Mouse (Mus musculus) MEL (cell line): Measurements from ENCODE around the gene Hivep2. TPM values are rescaled to one million over a fixed set of nuclear protein-coding genes. Genes with fewer than 3 reads are reported as not detected.

Experiments used
- DNase-seq: peaks from one replicate; pipeline ENCODE4 v3.0.0; 2011; ENCODE audit warnings: low read depth, low spot score
- H3K27ac ChIP-seq: 2 replicates; pipeline ENCODE4 v1.5.1; 2012; ENCODE audit warnings: low read depth, mild to moderate bottlenecking, control low read depth, low read length, moderate library complexity; ENCODE audit not compliant: control insufficient read depth
- H3K27me3 ChIP-seq, 2 experiments: fragments of 150-350 bp in 1 of 2; sonication (generic) in 1 of 2; 2 replicates each; pipeline ENCODE4 v1.6.1; 2012; ENCODE audit warnings: low read length in 2 of 2, mild to moderate bottlenecking in 2 of 2, improper control_type of control experiment in 1 of 2, moderate library complexity in 1 of 2; ENCODE audit not compliant: insufficient read depth in 2 of 2, control insufficient read depth in 1 of 2
- H3K36me3 ChIP-seq, 2 experiments: 2 replicates each; pipeline ENCODE4 v1.6.1; 2012 to 2014; ENCODE audit warnings: low read length in 2 of 2, improper control_type of control experiment in 1 of 2, inconsistent platforms in 1 of 2, mild to moderate bottlenecking in 1 of 2; ENCODE audit not compliant: insufficient read depth in 2 of 2, control insufficient read depth in 1 of 2
- H3K4me1 ChIP-seq, 2 experiments: fragments of 150-350 bp in 1 of 2; sonication (generic) in 1 of 2; 2 replicates each; pipeline ENCODE4 v1.6.1; 2012; ENCODE audit warnings: low read length in 2 of 2, improper control_type of control experiment in 1 of 2, mild to moderate bottlenecking in 1 of 2; ENCODE audit not compliant: insufficient read depth in 2 of 2, control insufficient read depth in 1 of 2
- H3K4me3 ChIP-seq, 2 experiments: fragments of 150-350 bp in 1 of 2; sonication (generic) in 1 of 2; 2 replicates each; pipeline ENCODE4 v1.5.1; 2012; ENCODE audit warnings: low read depth in 2 of 2, low read length in 2 of 2, mild to moderate bottlenecking in 2 of 2, moderate library complexity in 2 of 2, control low read depth in 1 of 2, improper control_type of control experiment in 1 of 2; ENCODE audit not compliant: control insufficient read depth in 1 of 2, insufficient read depth in 1 of 2
- H3K79me2 ChIP-seq: 2 replicates; pipeline ENCODE4 v1.6.1; 2012; ENCODE audit warnings: mild to moderate bottlenecking, low read length, moderate library complexity; ENCODE audit not compliant: control insufficient read depth, poor library complexity, insufficient read depth
- H3K9ac ChIP-seq: 2 replicates; pipeline ENCODE4 v1.6.1; 2012; ENCODE audit warnings: low read depth, mild to moderate bottlenecking, control low read depth, low read length, moderate library complexity; ENCODE audit not compliant: control insufficient read depth, poor library complexity, severe bottlenecking
- H3K9me3 ChIP-seq: fragments of 150-350 bp; sonication (generic); replicated peaks from 2 replicates; pipeline ENCODE4 v1.6.1; 2012; ENCODE audit warnings: mild to moderate bottlenecking, low read length, improper control_type of control experiment, moderate library complexity; ENCODE audit not compliant: insufficient read depth
- BHLHE40 ChIP-seq: IDR thresholded peaks from 2 replicates; pipeline ENCODE4 v1.6.1; 2012; ENCODE audit warnings: low read depth, mild to moderate bottlenecking, inconsistent platforms, low read length, improper control_type of control experiment, borderline replicate concordance
- CHD2 ChIP-seq: IDR thresholded peaks from 2 replicates; pipeline ENCODE4 v1.6.1; 2011; ENCODE audit warnings: low read length, improper control_type of control experiment
- CTCF ChIP-seq, 3 experiments: IDR thresholded peaks in 2 of 3; conservative IDR thresholded peaks in 1 of 3; 2 replicates each; pipeline ENCODE4 v1.5.1; 2011 to 2012; ENCODE audit warnings: low read length in 3 of 3, low read depth in 2 of 3, mild to moderate bottlenecking in 2 of 3, improper control_type of control experiment in 1 of 3, inconsistent platforms in 1 of 3, mixed read lengths in 1 of 3, moderate library complexity in 1 of 3; ENCODE audit not compliant: control insufficient read depth in 1 of 3, insufficient read depth in 1 of 3, poor library complexity in 1 of 3, severe bottlenecking in 1 of 3
- ELF1 ChIP-seq: IDR thresholded peaks from 2 replicates; pipeline ENCODE4 v1.6.1; 2014; ENCODE audit warnings: low read depth, mild to moderate bottlenecking, inconsistent platforms, low read length, improper control_type of control experiment, moderate library complexity
- EP300 ChIP-seq, 2 experiments: IDR thresholded peaks; 2 replicates each; pipeline ENCODE4 v1.6.1; 2011; ENCODE audit warnings: improper control_type of control experiment in 2 of 2, low read length in 2 of 2, low read depth in 1 of 2, mild to moderate bottlenecking in 1 of 2
- ETS1 ChIP-seq: IDR thresholded peaks from 2 replicates; pipeline ENCODE4 v1.6.1; 2012; ENCODE audit warnings: low read depth, mild to moderate bottlenecking, inconsistent platforms, low read length, improper control_type of control experiment, moderate library complexity
- GABPA ChIP-seq: IDR thresholded peaks from 2 replicates; pipeline ENCODE4 v1.6.1; 2012; ENCODE audit warnings: low read depth, mild to moderate bottlenecking, inconsistent platforms, low read length, improper control_type of control experiment, moderate library complexity
- HCFC1 ChIP-seq: IDR thresholded peaks from 2 replicates; pipeline ENCODE4 v1.6.1; 2012; ENCODE audit warnings: low read depth, mild to moderate bottlenecking, inconsistent platforms, low read length, improper control_type of control experiment, moderate library complexity
- MYC ChIP-seq: IDR thresholded peaks from 2 replicates; pipeline ENCODE4 v1.6.1; 2011; ENCODE audit warnings: low read depth, mild to moderate bottlenecking, low read length, improper control_type of control experiment, moderate library complexity
- NELFE ChIP-seq: IDR thresholded peaks from 2 replicates; pipeline ENCODE4 v1.6.1; 2011; ENCODE audit warnings: low read depth, low read length, improper control_type of control experiment
- NRF1 ChIP-seq: IDR thresholded peaks from 2 replicates; pipeline ENCODE4 v1.6.1; 2014; ENCODE audit warnings: low read depth, mild to moderate bottlenecking, inconsistent platforms, low read length, improper control_type of control experiment, moderate library complexity; ENCODE audit not compliant: poor library complexity, insufficient read depth, severe bottlenecking
- POLR2AphosphoS2 ChIP-seq: IDR thresholded peaks from 2 replicates; pipeline ENCODE4 v1.6.1; 2011; ENCODE audit warnings: low read length, improper control_type of control experiment
- TAL1 ChIP-seq: IDR thresholded peaks from 2 replicates; pipeline ENCODE4 v1.6.1; 2012; ENCODE audit warnings: mild to moderate bottlenecking, inconsistent platforms, low read length, moderate library complexity, mixed read lengths
- UBTF ChIP-seq: IDR thresholded peaks from 2 replicates; pipeline ENCODE4 v1.6.1; 2012; ENCODE audit warnings: low read depth, mild to moderate bottlenecking, inconsistent platforms, low read length, improper control_type of control experiment, moderate library complexity, borderline replicate concordance; ENCODE audit not compliant: insufficient read depth
- USF1 ChIP-seq: IDR thresholded peaks from 2 replicates; pipeline ENCODE4 v1.6.1; 2014; ENCODE audit warnings: low read depth, mild to moderate bottlenecking, inconsistent platforms, low read length, improper control_type of control experiment, moderate library complexity
- ZMIZ1 ChIP-seq: IDR thresholded peaks from 2 replicates; pipeline ENCODE4 v1.6.1; 2012; ENCODE audit warnings: low read depth, mild to moderate bottlenecking, inconsistent platforms, low read length, improper control_type of control experiment, moderate library complexity
- ZNF384 ChIP-seq: IDR thresholded peaks from 2 replicates; pipeline ENCODE4 v1.6.1; 2012; ENCODE audit warnings: low read depth, mild to moderate bottlenecking, inconsistent platforms, low read length, improper control_type of control experiment
- polyA plus RNA-seq, 2 experiments: library from polyadenylated mRNA; stranded (reverse) in 1 of 2; unstranded in 1 of 2; fragments of >175 nt in 1 of 2; fragments of >200 nt in 1 of 2; gene quantifications; 2 replicates each; pipeline versions ENCODE4 v1.2.1 to v1.2.4; 2012; ENCODE audit warnings: low replicate concordance in 2 of 2, low read depth in 1 of 2; ENCODE audit not compliant: insufficient read length in 2 of 2, insufficient read depth in 1 of 2, missing spikeins in 1 of 2
- total RNA-seq: library from RNA; depleted of rRNA; stranded (reverse); fragments of 300-350 nt; gene quantifications from 2 replicates; pipeline ENCODE4 v1.2.3, GENCODE M21; 2012

Hivep2 gene
- total and polyA plus RNA-seq, 3 experiments = not detected

DNA sequence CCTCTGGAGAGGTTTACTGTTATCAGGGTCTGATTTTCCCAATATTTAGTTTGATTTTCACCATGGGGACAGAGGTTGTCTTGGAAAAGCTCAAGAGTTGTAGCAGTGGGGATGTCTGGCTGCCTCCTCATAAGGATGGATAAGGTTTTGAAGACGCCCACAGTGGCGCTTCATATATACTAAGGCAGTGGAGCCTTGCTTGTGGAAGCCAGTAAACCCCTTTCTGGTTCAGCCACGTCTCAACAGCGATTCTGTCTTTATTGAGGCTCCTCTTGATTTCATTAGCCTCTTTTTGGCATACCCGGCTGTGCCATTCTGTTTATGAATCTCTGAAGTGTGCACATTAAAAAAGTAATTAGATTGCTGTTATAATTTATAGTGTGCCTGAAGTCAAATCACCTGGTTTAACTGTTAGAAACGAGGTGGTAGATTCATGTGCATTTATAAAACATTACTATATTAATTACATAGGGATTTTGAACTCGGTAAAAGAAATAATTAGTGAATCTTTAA is 72.2 kb downstream of the Hivep2 start:
- Histone ChIP-seq H3K36me3 (no peaks in the 10 kb centered on the region), H3K79me2 (no peaks in the 10 kb centered on the region), H3K9me3 (no peaks in the 10 kb centered on the region), H3K9ac (no peak overlapping the region), H3K27me3 (no peaks in the 10 kb centered on the region), H3K27ac (no peak overlapping the region), H3K4me1 (no peaks in the 10 kb centered on the region), H3K4me3 (no peak overlapping the region)
- TF ChIP-seq HCFC1 = no peak
- TF ChIP-seq BHLHE40 = no peak
- no peak for TF ChIP-seq USF1
- TF ChIP-seq ZNF384 = no peak
- TF ChIP-seq ZMIZ1 = no peak
- DNase-seq = no peak

DNA sequence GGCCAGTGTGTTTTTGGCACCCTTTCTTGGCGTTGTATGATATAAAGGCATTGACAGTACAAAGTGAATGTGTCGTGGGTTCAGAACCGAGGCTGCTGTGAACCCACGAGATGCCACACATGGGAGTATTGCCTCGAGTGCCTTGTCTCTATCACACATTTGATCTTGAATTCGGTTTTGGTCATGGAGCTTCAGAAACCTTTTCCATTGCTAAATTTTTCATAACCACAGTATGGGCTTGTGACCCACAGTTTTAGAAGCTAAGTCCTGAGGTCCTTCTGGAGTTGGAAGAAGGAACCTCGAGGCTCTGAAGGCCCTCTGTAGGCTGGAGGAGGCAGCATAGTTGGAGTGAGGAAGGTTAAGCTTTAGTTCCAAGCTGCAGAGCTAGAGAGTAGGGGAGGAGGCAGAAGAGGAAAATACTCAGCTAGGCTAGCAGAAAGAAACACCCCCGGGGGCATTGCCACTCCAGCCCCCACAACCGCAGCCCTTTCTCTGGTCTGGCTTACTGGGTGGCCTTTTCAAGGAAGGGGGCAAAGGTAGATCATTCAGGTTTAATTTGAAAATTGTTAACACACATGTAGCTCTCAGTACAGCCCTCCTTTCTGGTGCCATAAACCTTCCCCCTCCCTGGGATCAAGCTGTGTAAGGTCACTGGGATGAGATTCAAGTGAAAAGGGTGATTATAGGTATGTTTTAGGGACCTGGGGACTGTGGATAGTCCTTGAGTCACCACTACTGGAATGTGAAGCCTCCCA is 75.0 kb downstream of the Hivep2 start:
- Histone ChIP-seq H3K27ac (no peak overlapping the region), H3K4me3 (no peak overlapping the region), H3K36me3 (no peaks in the 10 kb centered on the region), H3K27me3 (no peaks in the 10 kb centered on the region), H3K4me1 (no peaks in the 10 kb centered on the region), H3K9me3 (no peaks in the 10 kb centered on the region), H3K79me2 (no peaks in the 10 kb centered on the region), H3K9ac (no peak overlapping the region)
- DNase-seq = no peak
- TF ChIP-seq NRF1 (no peak), MYC (no peak), CHD2 (no peak), TAL1 (no peak), ETS1 (no peak), NELFE (no peak), POLR2AphosphoS2 (no peak), ELF1 (no peak), GABPA (no peak), EP300 (IDR thresholded peaks at IDR 0.05; ENCODE audit: low read depth in 1 of 2, low read length in 2 of 2) (no peak), CTCF (IDR thresholded peaks at IDR 0.05 in 2 of 3, conservative IDR thresholded peaks at IDR 0.05 in 1 of 3; ENCODE audit: control insufficient read depth in 1 of 3, insufficient read depth in 1 of 3, low read depth in 2 of 3, low read length in 3 of 3, poor library complexity in 1 of 3, severe bottlenecking in 1 of 3) (no peak), UBTF (no peak)
